Mouse (Mus musculus): Measurements from ENCODE around the gene Dynll2. TPM values are rescaled to one million over a fixed set of nuclear protein-coding genes. Genes with fewer than 3 reads are reported as not detected.
A peak's percentile ranks its signal among the peaks of the same experiment; 100 is the strongest.

Dynll2 gene
- polyA plus RNA-seq, 1 experiment from 2014 or later = 17.2 TPM

DNA sequence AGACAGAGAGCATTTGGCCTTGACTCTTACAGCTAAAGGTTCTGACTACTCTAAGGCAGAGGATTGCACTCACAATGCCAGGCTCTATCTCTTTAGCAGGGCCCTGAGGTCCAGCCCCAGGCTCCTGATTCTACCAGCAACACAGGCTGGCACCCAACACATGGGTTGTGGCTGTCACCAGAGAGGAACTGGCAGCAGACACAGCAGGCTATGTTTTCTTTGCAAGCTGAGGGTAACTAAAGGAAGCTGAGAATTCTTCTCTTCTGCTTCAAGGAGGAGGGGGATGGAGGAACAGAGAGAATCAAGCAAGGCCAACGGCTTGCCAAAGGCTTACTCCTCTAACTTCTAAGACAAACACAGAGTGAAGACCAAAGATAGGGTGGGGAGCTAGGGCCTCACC, 21.3 kb upstream of the Dynll2 start:
- ATAC-seq (replicated peaks; ENCODE audit: insufficient number of reproducible peaks, low FRiP score, low TSS enrichment) = no peak
- no peaks in the 10 kb centered on the region for H3K9me3 ChIP-seq (replicated peaks; ENCODE audit: control insufficient read depth, low read length)
- 17% methylated on average over 1 of the region's 1 CpGs for WGBS (ENCODE audit: insufficient replicate concordance)
- H3K4me2 ChIP-seq = no peak overlapping the region
- no peak overlapping the region for H3K4me3 ChIP-seq (ENCODE audit: low read depth, low read length)
- H3K4me1 ChIP-seq (ENCODE audit: control insufficient read depth, insufficient read depth, low read length) = peaks cover 17% of the 10 kb centered on the region
- no peaks in the 10 kb centered on the region for H3K36me3 ChIP-seq (ENCODE audit: control insufficient read depth, insufficient read depth, low read length)
- no peak overlapping the region for H3K9ac ChIP-seq (ENCODE audit: low read depth, low read length)
- peaks cover 3% of the 10 kb centered on the region for H3K27me3 ChIP-seq (ENCODE audit: control insufficient read depth, insufficient read depth, low read length)
- no peak overlapping the region for H3K27ac ChIP-seq (ENCODE audit: low read depth, low read length)

DNA sequence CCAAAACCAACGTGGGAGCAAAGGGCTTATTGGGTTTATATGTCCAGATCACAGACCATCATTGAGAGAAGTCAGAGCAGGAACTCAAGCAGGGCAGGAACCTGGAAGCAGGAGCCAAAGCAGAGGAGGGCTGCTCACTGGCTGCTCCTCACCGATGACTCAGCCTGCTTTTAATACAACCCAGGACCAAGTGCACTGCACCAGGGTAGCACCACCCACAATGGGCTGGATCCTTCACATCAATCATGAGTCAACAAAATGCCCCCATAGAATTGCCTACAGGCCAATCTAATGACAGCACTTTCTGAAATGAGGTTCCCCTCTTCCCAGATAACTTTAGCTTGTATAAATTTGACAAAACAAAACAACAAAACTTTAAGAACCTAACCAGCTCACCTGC, 16.8 kb upstream of the Dynll2 start:
- Histone ChIP-seq H3K4me3 (ENCODE audit: low read depth, low read length) (no peak overlapping the region), H3K9me3 (replicated peaks; ENCODE audit: control insufficient read depth, low read length) (peaks cover 3% of the 10 kb centered on the region; the same call in 1 of the 2 replicates), H3K27ac (ENCODE audit: low read depth, low read length) (no peak overlapping the region), H3K4me1 (ENCODE audit: control insufficient read depth, insufficient read depth, low read length) (no peaks in the 10 kb centered on the region), H3K27me3 (ENCODE audit: control insufficient read depth, insufficient read depth, low read length) (peaks cover under 1% of the 10 kb centered on the region), H3K9ac (ENCODE audit: low read depth, low read length) (no peak overlapping the region), H3K4me2 (no peak overlapping the region), H3K36me3 (ENCODE audit: control insufficient read depth, insufficient read depth, low read length) (no peaks in the 10 kb centered on the region)
- ATAC-seq (replicated peaks; ENCODE audit: insufficient number of reproducible peaks, low FRiP score, low TSS enrichment) = no peak
- WGBS (ENCODE audit: insufficient replicate concordance) = 44% methylated on average over 2 of the region's 2 CpGs

DNA sequence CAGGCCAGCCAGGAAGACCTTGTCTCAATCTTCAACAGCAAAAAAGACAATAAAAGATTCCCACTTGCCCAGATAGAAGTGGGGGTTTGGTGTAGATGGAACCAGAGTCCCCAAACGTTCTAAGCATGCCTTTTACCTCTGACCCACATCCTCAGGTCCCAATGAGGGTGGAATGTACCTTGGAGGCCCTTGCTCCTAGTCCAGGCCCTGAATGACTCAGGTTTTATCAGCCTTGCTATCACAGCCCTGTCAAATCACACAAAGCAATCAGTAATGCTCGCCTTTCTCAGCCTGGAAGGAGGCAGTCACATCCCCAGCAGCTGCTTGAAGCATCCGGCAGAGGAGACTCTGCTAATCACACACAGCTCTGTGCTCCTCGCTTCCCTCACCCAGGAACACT, 15.4 kb upstream of the Dynll2 start:
- Histone ChIP-seq H3K27ac (ENCODE audit: low read depth, low read length) (no peak overlapping the region), H3K4me2 (no peak overlapping the region), H3K27me3 (ENCODE audit: control insufficient read depth, insufficient read depth, low read length) (no peaks in the 10 kb centered on the region), H3K4me1 (ENCODE audit: control insufficient read depth, insufficient read depth, low read length) (no peaks in the 10 kb centered on the region), H3K4me3 (ENCODE audit: low read depth, low read length) (no peak overlapping the region), H3K36me3 (ENCODE audit: control insufficient read depth, insufficient read depth, low read length) (no peaks in the 10 kb centered on the region), H3K9me3 (replicated peaks; ENCODE audit: control insufficient read depth, low read length) (peaks cover 3% of the 10 kb centered on the region; the same call in 1 of the 2 replicates), H3K9ac (ENCODE audit: low read depth, low read length) (no peak overlapping the region)
- no peak for ATAC-seq (replicated peaks; ENCODE audit: insufficient number of reproducible peaks, low FRiP score, low TSS enrichment)
- WGBS (ENCODE audit: insufficient replicate concordance) = 25% methylated on average over 4 of the region's 4 CpGs

DNA sequence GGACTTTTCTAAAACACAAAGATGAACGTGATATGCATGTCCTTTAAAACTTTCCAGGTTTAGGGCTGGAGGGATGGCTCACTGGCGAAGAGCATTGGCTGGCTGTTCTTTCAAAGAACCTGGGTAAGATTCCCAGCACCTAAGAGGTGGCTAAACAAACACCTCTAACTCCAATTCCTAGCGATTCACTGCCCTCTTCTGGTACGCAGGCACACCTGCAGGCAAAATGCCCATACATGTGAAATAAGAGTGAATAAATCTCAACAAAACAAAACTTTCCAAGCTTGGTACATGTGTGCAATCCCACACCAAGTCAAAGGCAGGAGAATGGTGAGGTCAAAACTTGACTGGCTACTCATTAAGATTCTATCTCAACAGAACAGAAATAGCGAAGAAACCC, 12.4 kb upstream of the Dynll2 start:
- 81% methylated on average over 5 of the region's 5 CpGs for WGBS (ENCODE audit: insufficient replicate concordance)
- no peak for ATAC-seq (replicated peaks; ENCODE audit: insufficient number of reproducible peaks, low FRiP score, low TSS enrichment)
- no peaks in the 10 kb centered on the region for H3K4me1 ChIP-seq (ENCODE audit: control insufficient read depth, insufficient read depth, low read length)

DNA sequence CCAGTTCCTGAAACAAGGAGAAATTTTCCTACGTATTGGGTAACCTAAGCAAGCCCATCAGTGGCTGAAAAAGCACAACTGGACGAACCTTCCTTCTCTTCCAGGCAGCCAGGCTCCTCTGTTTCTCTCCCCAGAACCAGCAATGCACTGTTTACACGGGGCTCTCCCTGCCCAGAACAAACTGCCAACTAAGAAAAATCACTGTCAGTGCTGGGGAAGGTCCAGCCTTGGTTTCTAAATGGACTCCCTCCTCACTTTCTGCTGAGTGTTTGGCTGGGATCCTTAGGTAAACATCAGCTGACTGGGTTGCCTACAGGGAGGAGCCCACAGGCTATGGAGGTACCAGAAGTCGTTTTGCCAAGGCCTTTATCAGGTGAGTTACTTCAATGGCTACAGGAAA, 4.5 kb upstream of the Dynll2 start:
- Histone ChIP-seq H3K27ac (ENCODE audit: low read depth, low read length) (no peak overlapping the region), H3K9me3 (replicated peaks; ENCODE audit: control insufficient read depth, low read length) (no peaks in the 10 kb centered on the region), H3K27me3 (ENCODE audit: control insufficient read depth, insufficient read depth, low read length) (no peaks in the 10 kb centered on the region), H3K9ac (ENCODE audit: low read depth, low read length) (no peak overlapping the region), H3K36me3 (ENCODE audit: control insufficient read depth, insufficient read depth, low read length) (no peaks in the 10 kb centered on the region), H3K4me2 (no peak overlapping the region), H3K4me1 (ENCODE audit: control insufficient read depth, insufficient read depth, low read length) (no peaks in the 10 kb centered on the region), H3K4me3 (ENCODE audit: low read depth, low read length) (no peak overlapping the region)
- 37% methylated on average over 4 of the region's 4 CpGs for WGBS (ENCODE audit: insufficient replicate concordance)
- ATAC-seq (replicated peaks; ENCODE audit: insufficient number of reproducible peaks, low FRiP score, low TSS enrichment) = no peak

More for the DNA sequence above, 12.4 kb upstream of the Dynll2 start:
- Histone ChIP-seq H3K27me3 (ENCODE audit: control insufficient read depth, insufficient read depth, low read length) (no peaks in the 10 kb centered on the region), H3K27ac (ENCODE audit: low read depth, low read length) (no peak overlapping the region), H3K4me3 (ENCODE audit: low read depth, low read length) (no peak overlapping the region), H3K9ac (ENCODE audit: low read depth, low read length) (no peak overlapping the region), H3K36me3 (ENCODE audit: control insufficient read depth, insufficient read depth, low read length) (no peaks in the 10 kb centered on the region), H3K9me3 (replicated peaks; ENCODE audit: control insufficient read depth, low read length) (peaks cover 3% of the 10 kb centered on the region; the same call in 1 of the 2 replicates), H3K4me2 (no peak overlapping the region)

DNA sequence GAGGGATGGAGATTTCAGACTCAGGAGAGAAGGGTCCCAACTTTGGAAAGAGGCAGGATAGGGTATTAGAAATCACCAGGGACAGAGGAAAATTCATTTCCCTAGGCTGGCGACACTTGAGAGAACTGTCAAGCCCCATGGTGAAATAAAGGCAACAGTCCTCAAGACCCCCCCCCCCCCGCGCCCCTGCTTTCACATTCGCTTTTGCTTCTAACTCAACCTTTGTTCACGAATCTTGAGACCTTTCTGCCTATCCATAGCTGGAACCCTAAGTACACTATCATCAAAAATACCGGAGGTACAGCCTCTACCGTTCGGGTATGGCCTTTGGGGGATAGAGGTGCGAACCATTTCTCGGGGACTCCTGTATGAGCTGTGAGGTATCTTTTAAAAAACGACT, 528 bp upstream of the Dynll2 start:
- 63% methylated on average over 11 of the region's 11 CpGs for WGBS (ENCODE audit: insufficient replicate concordance)
- Histone ChIP-seq H3K27me3 (ENCODE audit: control insufficient read depth, insufficient read depth, low read length) (no peaks in the 10 kb centered on the region), H3K9ac (ENCODE audit: low read depth, low read length) (peak overlapping the region; percentile 97), H3K9me3 (replicated peaks; ENCODE audit: control insufficient read depth, low read length) (no peaks in the 10 kb centered on the region), H3K4me1 (ENCODE audit: control insufficient read depth, insufficient read depth, low read length) (peaks cover 19% of the 10 kb centered on the region), H3K4me3 (ENCODE audit: low read depth, low read length) (peak overlapping the region; percentile 99), H3K27ac (ENCODE audit: low read depth, low read length) (peak overlapping the region; percentile 97), H3K4me2 (peak overlapping the region; percentile 94), H3K36me3 (ENCODE audit: control insufficient read depth, insufficient read depth, low read length) (peaks cover 9% of the 10 kb centered on the region)
- ATAC-seq (replicated peaks; ENCODE audit: insufficient number of reproducible peaks, low FRiP score, low TSS enrichment) = no peak

DNA sequence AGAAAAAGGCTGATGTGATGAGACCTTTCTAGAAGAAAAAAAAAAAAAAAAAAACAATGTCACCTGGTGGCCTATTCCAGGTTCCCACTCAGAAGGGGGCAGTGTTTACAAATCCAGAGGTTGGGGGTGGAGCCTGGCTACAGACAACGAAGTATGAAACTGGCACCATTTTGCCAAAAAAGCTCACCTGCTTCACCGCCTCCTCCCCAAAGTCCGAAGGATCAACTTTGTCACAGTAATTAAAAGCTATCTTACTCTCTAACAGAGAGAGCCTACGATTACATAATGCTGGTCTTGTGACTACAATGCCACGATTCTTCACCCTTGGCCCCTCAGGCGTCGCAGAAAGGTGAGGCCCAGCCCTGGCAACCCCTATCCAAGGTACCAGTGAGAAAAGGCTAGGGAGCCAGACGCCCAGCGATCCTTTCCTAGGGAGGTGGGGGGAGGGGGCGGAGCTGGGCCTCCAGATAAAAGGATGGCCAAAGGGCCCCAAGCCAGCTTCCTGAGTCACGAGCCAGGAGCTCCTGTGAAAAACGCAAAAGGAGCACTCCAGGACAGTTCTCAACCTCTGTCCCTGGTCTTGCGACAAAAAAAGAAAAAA, 1.1 kb downstream of the Dynll2 start:
- Histone ChIP-seq H3K4me3 (ENCODE audit: low read depth, low read length) (peak overlapping the region; percentile 99), H3K27me3 (ENCODE audit: control insufficient read depth, insufficient read depth, low read length) (no peaks in the 10 kb centered on the region), H3K4me2 (peak overlapping the region; percentile 94), H3K36me3 (ENCODE audit: control insufficient read depth, insufficient read depth, low read length) (peaks cover 22% of the 10 kb centered on the region), H3K9ac (ENCODE audit: low read depth, low read length) (peak overlapping the region; percentile 97), H3K9me3 (replicated peaks; ENCODE audit: control insufficient read depth, low read length) (no peaks in the 10 kb centered on the region), H3K4me1 (ENCODE audit: control insufficient read depth, insufficient read depth, low read length) (peaks cover 19% of the 10 kb centered on the region), H3K27ac (ENCODE audit: low read depth, low read length) (peak overlapping the region; percentile 97)
- WGBS (ENCODE audit: insufficient replicate concordance) = 4% methylated on average over 13 of the region's 13 CpGs
- ATAC-seq (replicated peaks; ENCODE audit: insufficient number of reproducible peaks, low FRiP score, low TSS enrichment) = peak; percentile 40; the same call in 1 of the 2 replicates

DNA sequence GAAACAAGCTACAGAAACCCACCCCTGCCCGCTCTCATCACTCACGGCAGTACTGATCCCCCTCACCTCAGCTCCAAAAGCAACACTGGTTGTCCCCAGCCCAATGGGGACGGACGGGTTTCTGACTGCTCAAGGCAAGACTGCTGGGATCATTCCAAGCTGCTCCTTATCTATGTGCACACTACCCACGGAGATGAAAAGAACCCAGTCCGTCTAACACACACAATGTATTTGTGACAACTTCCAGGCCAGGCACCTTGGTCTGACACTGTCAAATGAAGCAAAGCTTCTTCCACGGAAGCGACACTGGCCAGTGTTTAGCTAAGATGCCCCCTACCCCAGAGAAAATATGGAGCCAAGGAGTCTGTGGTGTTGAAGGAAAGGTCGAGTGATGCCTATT, 1.7 kb downstream of the Dynll2 start:
- ATAC-seq (replicated peaks; ENCODE audit: insufficient number of reproducible peaks, low FRiP score, low TSS enrichment) = no peak
- Histone ChIP-seq H3K36me3 (ENCODE audit: control insufficient read depth, insufficient read depth, low read length) (peaks cover 27% of the 10 kb centered on the region), H3K4me1 (ENCODE audit: control insufficient read depth, insufficient read depth, low read length) (peaks cover 19% of the 10 kb centered on the region), H3K9ac (ENCODE audit: low read depth, low read length) (peak overlapping the region; percentile 48; the same call in 1 of the 2 replicates), H3K27me3 (ENCODE audit: control insufficient read depth, insufficient read depth, low read length) (no peaks in the 10 kb centered on the region), H3K4me3 (ENCODE audit: low read depth, low read length) (peak overlapping the region; percentile 99), H3K27ac (ENCODE audit: low read depth, low read length) (peak overlapping the region; percentile 15; the same call in 1 of the 2 replicates), H3K9me3 (replicated peaks; ENCODE audit: control insufficient read depth, low read length) (no peaks in the 10 kb centered on the region), H3K4me2 (peak overlapping the region; percentile 94)
- WGBS (ENCODE audit: insufficient replicate concordance) = 33% methylated on average over 9 of the region's 9 CpGs

DNA sequence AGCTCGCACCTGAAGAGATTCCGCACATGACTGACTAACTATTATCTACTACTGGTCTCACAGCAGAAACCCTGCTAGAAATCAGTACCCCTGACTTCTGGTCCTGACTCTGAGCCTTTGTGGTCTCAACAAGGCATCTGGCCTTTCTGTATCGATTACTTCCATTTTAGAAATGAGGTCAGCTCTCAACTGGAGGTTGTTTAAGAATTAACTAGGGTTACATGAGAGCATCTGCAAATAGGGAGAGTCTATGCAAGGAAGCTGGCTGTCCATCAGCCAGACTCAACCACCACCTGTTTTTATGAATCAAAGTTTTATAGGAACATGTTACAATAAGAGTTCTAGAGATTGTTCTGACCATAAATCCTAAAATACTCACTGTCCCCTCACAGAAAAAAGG, 2.8 kb downstream of the Dynll2 start:
- H3K9ac ChIP-seq (ENCODE audit: low read depth, low read length) = no peak overlapping the region
- H3K9me3 ChIP-seq (replicated peaks; ENCODE audit: control insufficient read depth, low read length) = no peaks in the 10 kb centered on the region
- H3K4me2 ChIP-seq = 0 out of 2 replicates have a peak overlapping the region, but pooled peaks have one; percentile 94
- peaks cover 35% of the 10 kb centered on the region for H3K36me3 ChIP-seq (ENCODE audit: control insufficient read depth, insufficient read depth, low read length)
- H3K27ac ChIP-seq (ENCODE audit: low read depth, low read length) = no peak overlapping the region
- H3K4me3 ChIP-seq (ENCODE audit: low read depth, low read length) = no peak overlapping the region; the same call in 1 of the 2 replicates
- 76% methylated on average over 3 of the region's 3 CpGs for WGBS (ENCODE audit: insufficient replicate concordance)
- H3K4me1 ChIP-seq (ENCODE audit: control insufficient read depth, insufficient read depth, low read length) = peaks cover 19% of the 10 kb centered on the region
- no peaks in the 10 kb centered on the region for H3K27me3 ChIP-seq (ENCODE audit: control insufficient read depth, insufficient read depth, low read length)
- ATAC-seq (replicated peaks; ENCODE audit: insufficient number of reproducible peaks, low FRiP score, low TSS enrichment) = no peak
